Mouse (Mus musculus) forelimb bud, embryonic 11.5 days (tissue): ENCODE results near the gene Prr11.
"Not testable (repeated sequence)": the region's sequence is repeated elsewhere in the genome, so short reads cannot be mapped to it uniquely, and the experiment has no call there.

Source experiments
- DNase-seq: peaks from one replicate; pipeline ENCODE4 v3.0.0-alpha.2; 2012; ENCODE audit warnings: low read depth, low spot score

Gene Prr11

GRCm38 (mm10) chr11:87048900-87049299 is 59.6 kb downstream of the Prr11 start:
- not testable (repeated sequence) for DNase-seq

GRCm38 (mm10) chr11:87046968-87047367 is 61.5 kb downstream of the Prr11 start:
- DNase-seq, result no peak

- DNase-seq, result no peak
Observed at GRCm38 (mm10) chr11:87043052-87043451, 65.5 kb downstream of the Prr11 start.

- DNase-seq, result no peak
Observed at GRCm38 (mm10) chr11:87039307-87039963, 69.1 kb downstream of the Prr11 start.
